In the genomic region with DNA sequence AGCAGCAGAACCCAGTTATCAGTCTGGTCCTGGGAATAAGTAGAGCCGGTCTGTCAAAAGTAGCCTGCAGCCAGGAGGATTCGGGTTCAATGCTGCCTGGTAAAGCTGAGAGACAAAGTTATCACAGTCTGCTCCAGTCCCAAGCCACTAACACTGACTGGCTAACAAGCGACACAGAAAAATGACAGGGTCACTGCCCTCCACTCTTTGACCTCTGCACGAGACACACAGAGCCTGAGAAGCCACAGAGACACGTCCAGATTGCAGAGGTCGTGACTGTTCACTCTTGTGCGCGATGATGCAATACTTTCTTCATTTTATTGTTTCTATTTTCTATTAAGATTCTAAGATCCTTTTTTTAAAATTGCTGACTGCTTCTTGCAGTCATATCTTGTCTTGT, we compare ENCODE assay signal across 28 mouse cellular contexts. TPM values are rescaled to one million over a fixed set of nuclear protein-coding genes. Genes with fewer than 3 reads are reported as not detected.
A peak's percentile ranks its signal among the peaks of the same experiment; 100 is the strongest.
DNase-seq lines count a peak whose midpoint lies in the region; ATAC-seq and TF ChIP-seq lines count a peak whose summit lies in the region.
"Had no signal": no experiment of that assay in that cellular context is flagged by ENCODE, and none has a peak within 500 bp of the region (broad histone marks: within the 10 kb centered on the region; RNA-seq: fewer than 3 reads in every experiment).

No protein-coding gene starts in this region.

- intact Hi-C loops in heart, postnatal 10 days (cut with DNase I): no loop called here

- no peaks in the 10 kb centered on the region for H3K36me3 ChIP-seq in liver, embryonic 15.5 days (replicated peaks)
- H3K36me3 ChIP-seq in liver, embryonic 12.5 days: no peaks in the 10 kb centered on the region
- H3K36me3 ChIP-seq in thymus, adult 2 months (ENCODE audit: control insufficient read depth, insufficient read depth, low read length): no peaks in the 10 kb centered on the region
- H3K36me3 ChIP-seq: embryonic facial prominence, embryonic 15.5 days; heart, embryonic 12.5 days; midbrain, embryonic 13.5 days; neural tube, embryonic 13.5 days had no signal

- H3K9me3 ChIP-seq in liver, embryonic 15.5 days (replicated peaks): no peaks in the 10 kb centered on the region
- no peaks in the 10 kb centered on the region for H3K9me3 ChIP-seq in liver, embryonic 12.5 days (replicated peaks)
- H3K9me3 ChIP-seq: embryonic facial prominence, embryonic 15.5 days; forebrain, embryonic 13.5 days; midbrain, embryonic 13.5 days had no signal

- 67% methylated on average over 8 of the region's 8 CpGs for WGBS in liver, embryonic 15.5 days (ENCODE audit: insufficient replicate concordance)
- 61% methylated on average over 8 of the region's 8 CpGs for WGBS in liver, embryonic 12.5 days (ENCODE audit: insufficient replicate concordance)
- 88% methylated on average over 8 of the region's 8 CpGs for WGBS in thymus, adult 2 months

- no peak overlapping the region for H3K4me3 ChIP-seq in liver, embryonic 15.5 days (replicated peaks)
- H3K4me3 ChIP-seq in liver, embryonic 12.5 days: no peak overlapping the region
- no peak overlapping the region for H3K4me3 ChIP-seq in thymus, adult 2 months (ENCODE audit: control insufficient read depth, insufficient read depth, low read length)
- H3K4me3 ChIP-seq: embryonic facial prominence, embryonic 15.5 days; forebrain, embryonic 13.5 days; heart, embryonic 12.5 days; midbrain, embryonic 13.5 days; neural tube, embryonic 13.5 days had no signal

- H3K27me3 ChIP-seq in liver, embryonic 15.5 days: no peaks in the 10 kb centered on the region
- H3K27me3 ChIP-seq in liver, embryonic 12.5 days (replicated peaks): no peaks in the 10 kb centered on the region
- H3K27me3 ChIP-seq in thymus, adult 2 months (ENCODE audit: control insufficient read depth, insufficient read depth, low read length): no peaks in the 10 kb centered on the region
- H3K27me3 ChIP-seq: embryonic facial prominence, embryonic 15.5 days; forebrain, embryonic 13.5 days; midbrain, embryonic 13.5 days; neural tube, embryonic 13.5 days; Patski had no signal

- TF ChIP-seq CTCF in thymus, adult 2 months (IDR thresholded peaks at IDR 0.05; ENCODE audit: borderline replicate concordance, control insufficient read depth, extremely low read depth, insufficient read depth, low read length, poor library complexity): no peak

- no peak overlapping the region for H3K27ac ChIP-seq in liver, embryonic 15.5 days (replicated peaks)
- H3K27ac ChIP-seq in liver, embryonic 12.5 days: no peak overlapping the region
- H3K27ac ChIP-seq in thymus, adult 2 months (ENCODE audit: control insufficient read depth, insufficient read depth, low read length): no peak overlapping the region
- H3K27ac ChIP-seq: embryonic facial prominence, embryonic 15.5 days; forebrain, embryonic 13.5 days; macrophage; midbrain, embryonic 13.5 days; neural tube, embryonic 13.5 days had no signal

- DNase-seq in heart, adult 11 months: peak; percentile 67
- no peak for DNase-seq in heart, postnatal 10 days
- peak; percentile 19 for DNase-seq in kidney, postnatal 10 days
- no peak for DNase-seq in kidney, adult 8-10 months
- DNase-seq in yolk sac, embryonic 10.5 days (ENCODE audit: low spot score): peak; percentile 66
- DNase-seq in thymus, adult 2 months: no peak
- DNase-seq: adrenal gland, postnatal 10 days; cerebellum, adult 8-10 months; cerebellum, postnatal 25 days; gastrocnemius, postnatal 14 days; kidney, postnatal 4 days; left cerebral cortex, postnatal 4 days; lung, adult 2 months; lung, postnatal 10 days; thymus, postnatal 14 days had no signal

- peak; percentile 49; the same call in 1 of the 2 replicates for ATAC-seq in liver, embryonic 15.5 days (ENCODE audit: insufficient read depth)
- ATAC-seq in liver, embryonic 12.5 days: no peak
- ATAC-seq: forebrain, embryonic 13.5 days; hindbrain, embryonic 16.5 days; midbrain, embryonic 13.5 days; Patski had no signal

- H3K4me1 ChIP-seq in liver, embryonic 15.5 days (replicated peaks): no peaks in the 10 kb centered on the region
- no peaks in the 10 kb centered on the region for H3K4me1 ChIP-seq in liver, embryonic 12.5 days
- H3K4me1 ChIP-seq in thymus, adult 2 months (replicated peaks; ENCODE audit: control insufficient read depth, insufficient read depth, low read length): no peaks in the 10 kb centered on the region
- H3K4me1 ChIP-seq: embryonic facial prominence, embryonic 15.5 days; heart, embryonic 12.5 days; neural tube, embryonic 13.5 days had no signal

- TF ChIP-seq POLR2A in thymus, adult 2 months (IDR thresholded peaks at IDR 0.05; ENCODE audit: control insufficient read depth, extremely low read depth, insufficient read depth, low read length, poor library complexity): no peak

- H3K4me2 ChIP-seq in liver, embryonic 15.5 days: no peak overlapping the region
- H3K4me2 ChIP-seq in liver, embryonic 12.5 days: no peak overlapping the region
- H3K4me2 ChIP-seq: embryonic facial prominence, embryonic 15.5 days; forebrain, embryonic 13.5 days; heart, embryonic 12.5 days; midbrain, embryonic 13.5 days; neural tube, embryonic 13.5 days had no signal

- no peak overlapping the region for H3K9ac ChIP-seq in liver, embryonic 15.5 days
- H3K9ac ChIP-seq in liver, embryonic 12.5 days: no peak overlapping the region
- H3K9ac ChIP-seq: embryonic facial prominence, embryonic 15.5 days; forebrain, embryonic 13.5 days; heart, embryonic 12.5 days; midbrain, embryonic 13.5 days; neural tube, embryonic 13.5 days had no signal

RNA-seq across cellular contexts. Expression of a gene that starts 33.8 kb away (rescaled TPM):
- total RNA-seq in heart, postnatal 10 days (2021): 10 to 100 TPM in 1 of 2 experiments, 1 to 10 TPM in 1; 9.1 to 10.5 TPM
- polyA plus RNA-seq in liver, embryonic 15.5 days (2015; fragmentation: Nextera tagmentation; extraction: Ambion mirVana): 0.20 and 0.31 TPM in 2 replicates
- 0.42 and 0.44 TPM in 2 replicates for polyA plus RNA-seq in liver, embryonic 12.5 days (2016; fragmentation: Nextera tagmentation; extraction: Ambion mirVana)
- polyA plus RNA-seq in thymus, adult 2 months (2012; rRNA removed): 0.15 and 0.43 TPM in 2 replicates
- total RNA-seq: granulocyte monocyte progenitor cell, adult 5-6 weeks; hematopoietic stem cell, adult 5-6 weeks; MEL had no signal
- polyA plus RNA-seq: macrophage had no signal

Comparison
In these comparisons a context has a peak if more than half of its experiments do, and no peak if none do; other contexts are left out.
1. DNase-seq: peak in heart, adult 11 months (single experiment), kidney, postnatal 10 days (single experiment) and yolk sac, embryonic 10.5 days (single experiment); none in heart, postnatal 10 days (0 of 2), kidney, adult 8-10 months (0 of 2) and thymus, adult 2 months (single experiment).